Mouse (Mus musculus) testis, adult 2 months (tissue): ENCODE data around the gene Nufip1.

Experiments
- CTCF ChIP-seq: fragments of 200-500 bp; IDR thresholded peaks from 2 replicates; pipeline ENCODE4 v1.5.1; 2012; ENCODE audit warnings: low read depth, mild to moderate bottlenecking, inconsistent platforms, low read length, moderate library complexity; ENCODE audit not compliant: control insufficient read depth, insufficient read depth, insufficient replicate concordance
- POLR2A ChIP-seq: fragments of 200-500 bp; IDR thresholded peaks from 2 replicates; pipeline ENCODE4 v1.6.1; 2012; ENCODE audit warnings: low read depth, mild to moderate bottlenecking, inconsistent platforms, low read length, moderate library complexity; ENCODE audit not compliant: control insufficient read depth

DNA sequence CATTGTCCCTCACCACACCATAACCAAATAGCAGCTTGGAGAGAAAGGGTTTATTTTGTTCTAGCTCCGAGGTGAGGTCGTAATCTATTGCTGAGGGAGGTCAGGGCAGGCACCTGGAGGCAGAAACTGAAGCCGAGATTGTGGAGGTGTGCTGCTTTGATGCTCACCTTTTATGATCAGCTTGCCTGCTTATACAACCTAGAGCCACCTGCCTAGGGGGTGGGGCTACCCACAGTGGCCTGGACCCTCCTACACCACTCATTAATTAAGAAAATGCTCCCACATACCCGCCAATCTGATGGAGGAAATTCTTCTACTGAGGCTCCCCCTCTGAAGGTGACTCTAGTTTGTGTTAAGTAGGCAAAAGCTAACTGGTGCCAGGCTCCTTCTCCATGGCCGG, 74.7 kb downstream of the Nufip1 start:
- TF ChIP-seq CTCF = no peak
- no peak for TF ChIP-seq POLR2A
